In genomic region chr8:99280375-99280774, GRCm38 (mm10) we compare ENCODE assay signal across 24 mouse cellular contexts.
A peak's percentile ranks its signal among the peaks of the same experiment; 100 is the strongest.
DNase-seq lines count a peak whose midpoint lies in the region; ATAC-seq lines count a peak whose summit lies in the region.
"Had no signal": no experiment of that assay in that cellular context is flagged by ENCODE, and none has a peak within 500 bp of the region (broad histone marks: within the 10 kb centered on the region; RNA-seq: fewer than 3 reads in every experiment).

No protein-coding gene starts in this region.

- no peaks in the 10 kb centered on the region for H3K9me3 ChIP-seq in midbrain, embryonic 11.5 days (ENCODE audit: control insufficient read depth, low read length)
- H3K9me3 ChIP-seq in midbrain, embryonic 15.5 days = no peaks in the 10 kb centered on the region
- H3K9me3 ChIP-seq: embryonic facial prominence, embryonic 10.5 days; embryonic facial prominence, embryonic 12.5 days; forebrain, embryonic 13.5 days; forebrain, embryonic 15.5 days; G1E had no signal

- no peaks in the 10 kb centered on the region for H3K4me1 ChIP-seq in midbrain, embryonic 11.5 days (ENCODE audit: control insufficient read depth, insufficient read depth, low read length)
- no peaks in the 10 kb centered on the region for H3K4me1 ChIP-seq in midbrain, embryonic 15.5 days
- H3K4me1 ChIP-seq: embryonic facial prominence, embryonic 10.5 days; embryonic facial prominence, embryonic 12.5 days; forebrain, embryonic 13.5 days; forebrain, embryonic 15.5 days had no signal

- no peak overlapping the region for H3K27ac ChIP-seq in midbrain, embryonic 11.5 days (ENCODE audit: low read depth, low read length)
- no peak overlapping the region for H3K27ac ChIP-seq in midbrain, embryonic 15.5 days
- H3K27ac ChIP-seq: embryonic facial prominence, embryonic 10.5 days; embryonic facial prominence, embryonic 12.5 days; forebrain, embryonic 13.5 days; forebrain, embryonic 15.5 days had no signal

- no peak overlapping the region for H3K4me3 ChIP-seq in midbrain, embryonic 11.5 days (ENCODE audit: low read depth, low read length)
- H3K4me3 ChIP-seq in midbrain, embryonic 15.5 days = no peak overlapping the region
- H3K4me3 ChIP-seq: embryonic facial prominence, embryonic 10.5 days; embryonic facial prominence, embryonic 12.5 days; forebrain, embryonic 13.5 days; forebrain, embryonic 15.5 days had no signal

- no peak for DNase-seq in midbrain, embryonic 11.5 days (ENCODE audit: low spot score, missing footprints)
- DNase-seq in R1 (ENCODE audit: low read depth, low spot score) (peak; percentile 75), ZHBTc4 (ENCODE audit: low read depth, low spot score) (peak; percentile 48), liver (no peak)
- DNase-seq in urinary bladder, adult 2 months (ENCODE audit: low spot score) = no peak
- DNase-seq: adrenal gland, adult 2 months; adrenal gland, postnatal 10 days; adrenal gland, postnatal 36 days; B cell, adult 2 months; cerebellum, adult 11-12 months; cerebellum, adult 2 months; cerebellum, adult 9-10 months; cerebellum, postnatal 10 days; cerebellum, postnatal 25 days; forebrain, postnatal 0 days had no signal

- H3K27me3 ChIP-seq in midbrain, embryonic 11.5 days (ENCODE audit: control insufficient read depth, insufficient read depth, low read length) = no peaks in the 10 kb centered on the region
- no peaks in the 10 kb centered on the region for H3K27me3 ChIP-seq in midbrain, embryonic 15.5 days (replicated peaks)
- H3K27me3 ChIP-seq: CH12.LX; embryonic facial prominence, embryonic 12.5 days; forebrain, embryonic 13.5 days; forebrain, embryonic 15.5 days; Patski had no signal

- no peak overlapping the region for H3K9ac ChIP-seq in midbrain, embryonic 11.5 days (ENCODE audit: low read length)
- H3K9ac ChIP-seq in midbrain, embryonic 15.5 days = no peak overlapping the region
- H3K9ac ChIP-seq: embryonic facial prominence, embryonic 12.5 days; forebrain, embryonic 13.5 days; forebrain, embryonic 15.5 days; forebrain, postnatal 0 days had no signal

- H3K36me3 ChIP-seq in midbrain, embryonic 11.5 days (ENCODE audit: control insufficient read depth, insufficient read depth, low read length) = no peaks in the 10 kb centered on the region
- no peaks in the 10 kb centered on the region for H3K36me3 ChIP-seq in midbrain, embryonic 15.5 days (replicated peaks)
- H3K36me3 ChIP-seq: embryonic facial prominence, embryonic 10.5 days; embryonic facial prominence, embryonic 12.5 days; forebrain, embryonic 15.5 days; G1E had no signal

- 0 out of 2 replicates have a peak, but pooled peaks have one; percentile 9 for ATAC-seq in midbrain, embryonic 11.5 days (ENCODE audit: low FRiP score)
- ATAC-seq in midbrain, embryonic 15.5 days (replicated peaks) = no peak
- ATAC-seq: CD4-positive, CD25-positive, alpha-beta regulatory T cell, adult 4 months; forebrain, embryonic 13.5 days; forebrain, embryonic 15.5 days; forebrain, postnatal 0 days; Patski had no signal

- no peak overlapping the region for H3K4me2 ChIP-seq in midbrain, embryonic 11.5 days
- no peak overlapping the region for H3K4me2 ChIP-seq in midbrain, embryonic 15.5 days
- H3K4me2 ChIP-seq: embryonic facial prominence, embryonic 12.5 days; forebrain, embryonic 13.5 days; forebrain, embryonic 15.5 days had no signal

Comparison
In these comparisons a context has a peak if more than half of its experiments do, and no peak if none do; other contexts are left out.
1. DNase-seq: peak in R1 (single experiment) and ZHBTc4 (single experiment); none in midbrain, embryonic 11.5 days (single experiment), liver (single experiment) and urinary bladder, adult 2 months (single experiment).